Mouse (Mus musculus): ENCODE data around the gene Hoxc10.

Hoxc10 gene

GRCm38 (mm10) chr15:102969296-102969695 is 2.7 kb downstream of the Hoxc10 start:
- no peak for DNase-seq

DNA sequence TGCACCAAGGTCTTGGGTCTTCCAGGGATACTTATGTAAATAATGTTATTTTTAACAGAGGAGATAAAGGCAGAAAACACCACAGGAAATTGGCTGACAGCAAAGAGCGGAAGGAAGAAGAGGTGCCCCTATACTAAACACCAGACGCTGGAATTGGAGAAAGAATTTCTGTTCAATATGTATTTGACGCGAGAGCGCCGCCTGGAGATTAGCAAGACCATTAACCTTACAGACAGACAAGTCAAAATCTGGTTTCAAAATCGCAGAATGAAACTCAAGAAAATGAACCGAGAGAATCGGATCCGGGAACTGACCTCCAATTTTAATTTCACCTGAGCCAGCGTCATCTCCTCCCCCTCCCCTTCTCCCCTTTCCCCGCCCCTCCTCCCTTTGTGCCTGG is 4.1 kb downstream of the Hoxc10 start:
- no peak for DNase-seq

DNA sequence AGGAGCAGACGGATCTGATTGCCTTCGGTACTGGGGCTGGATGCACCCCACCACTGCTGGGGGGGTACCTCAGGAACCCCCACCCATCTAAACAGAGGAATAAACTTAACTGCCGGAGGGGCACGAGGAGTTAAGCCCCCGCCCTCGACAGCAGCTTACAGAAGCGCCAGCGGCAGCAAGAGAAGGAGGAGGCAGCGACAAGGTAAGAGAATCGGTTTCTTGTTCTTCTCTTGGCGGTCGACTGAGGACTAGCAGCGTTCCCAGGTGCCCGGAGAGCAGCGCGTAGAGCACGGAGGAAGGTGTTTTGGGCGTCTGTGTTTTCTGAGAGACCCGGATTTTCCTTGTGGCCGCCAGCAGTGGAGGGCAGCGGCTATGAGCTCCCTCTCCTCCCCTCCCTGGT is 5.7 kb downstream of the Hoxc10 start:
- DNase-seq = no peak

DNA sequence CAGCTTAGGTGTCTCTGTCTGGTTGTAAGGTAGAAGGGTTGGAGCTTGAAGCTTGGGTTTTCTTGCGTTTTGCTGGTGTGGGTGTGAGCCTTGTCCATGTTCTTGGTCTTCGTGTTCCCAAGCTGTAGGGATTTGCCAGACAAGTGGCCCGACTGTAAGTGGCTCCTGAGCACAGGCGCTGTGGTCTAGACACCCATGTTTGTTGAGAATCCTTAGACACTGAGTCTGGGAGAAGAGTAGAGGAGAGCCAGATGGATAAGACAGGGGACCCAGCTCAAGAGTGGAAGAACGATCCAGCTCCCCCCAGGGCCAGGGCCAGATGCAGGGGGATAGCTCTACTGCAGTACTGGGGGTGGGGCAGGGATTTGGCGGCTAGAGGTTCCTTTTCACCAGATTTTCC is 6.2 kb downstream of the Hoxc10 start:
- DNase-seq = no peak

DNA sequence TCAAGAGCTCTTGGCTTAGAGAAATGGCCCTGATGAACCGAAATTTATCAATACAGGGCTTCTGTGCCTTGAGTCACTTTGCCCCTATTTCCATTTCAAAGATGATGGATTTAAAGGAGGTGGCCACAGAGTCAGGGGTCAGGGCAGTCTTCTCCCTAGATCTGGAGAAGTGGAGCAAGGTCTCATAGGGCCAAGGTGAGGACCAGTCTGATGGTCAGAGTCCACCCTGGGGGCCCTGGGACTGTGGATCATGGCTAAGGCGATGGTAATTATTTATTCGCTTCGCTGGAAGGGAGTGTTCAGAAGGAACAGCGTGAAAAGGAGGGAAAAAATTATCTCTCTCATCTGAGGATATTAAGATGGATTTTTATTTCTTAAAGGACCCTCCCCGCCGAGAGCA is 8.4 kb downstream of the Hoxc10 start:
- no peak for DNase-seq

DNA sequence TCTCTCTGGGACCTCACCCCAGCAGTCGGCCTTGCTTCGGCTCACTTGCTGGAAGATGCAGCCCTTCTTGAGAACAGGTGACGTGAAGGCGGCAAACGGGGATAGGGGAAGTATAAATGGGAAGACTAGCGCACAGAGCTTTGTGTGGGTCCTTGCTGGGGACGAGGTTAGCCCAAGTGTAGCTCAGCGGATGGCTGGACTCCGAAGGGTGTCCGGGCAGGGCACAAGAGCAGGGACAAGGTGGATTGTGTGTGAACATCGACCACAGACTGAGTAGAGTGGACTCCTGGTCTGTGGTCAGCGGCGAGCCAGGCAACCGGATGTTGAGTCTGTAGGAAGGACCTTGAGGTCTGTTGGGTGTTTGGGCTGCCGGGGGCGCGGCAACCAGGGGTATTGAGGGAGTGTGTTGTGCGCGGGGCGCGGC is 9.1 kb downstream of the Hoxc10 start:
- DNase-seq = no peak

GRCm38 (mm10) chr15:102976171-102976570 is 9.6 kb downstream of the Hoxc10 start, which contains the start of gene Hoxc9:
Gene Hoxc9, plus strand, starts transcription at chr15:102976439.
- no peak for DNase-seq

- no peak for DNase-seq
These were observed 10.2 kb downstream of the Hoxc10 start for GRCm38 (mm10) chr15:102976631-102977422.

- no peak for DNase-seq
These were observed 10.9 kb downstream of the Hoxc10 start for GRCm38 (mm10) chr15:102977423-102977974.

DNA sequence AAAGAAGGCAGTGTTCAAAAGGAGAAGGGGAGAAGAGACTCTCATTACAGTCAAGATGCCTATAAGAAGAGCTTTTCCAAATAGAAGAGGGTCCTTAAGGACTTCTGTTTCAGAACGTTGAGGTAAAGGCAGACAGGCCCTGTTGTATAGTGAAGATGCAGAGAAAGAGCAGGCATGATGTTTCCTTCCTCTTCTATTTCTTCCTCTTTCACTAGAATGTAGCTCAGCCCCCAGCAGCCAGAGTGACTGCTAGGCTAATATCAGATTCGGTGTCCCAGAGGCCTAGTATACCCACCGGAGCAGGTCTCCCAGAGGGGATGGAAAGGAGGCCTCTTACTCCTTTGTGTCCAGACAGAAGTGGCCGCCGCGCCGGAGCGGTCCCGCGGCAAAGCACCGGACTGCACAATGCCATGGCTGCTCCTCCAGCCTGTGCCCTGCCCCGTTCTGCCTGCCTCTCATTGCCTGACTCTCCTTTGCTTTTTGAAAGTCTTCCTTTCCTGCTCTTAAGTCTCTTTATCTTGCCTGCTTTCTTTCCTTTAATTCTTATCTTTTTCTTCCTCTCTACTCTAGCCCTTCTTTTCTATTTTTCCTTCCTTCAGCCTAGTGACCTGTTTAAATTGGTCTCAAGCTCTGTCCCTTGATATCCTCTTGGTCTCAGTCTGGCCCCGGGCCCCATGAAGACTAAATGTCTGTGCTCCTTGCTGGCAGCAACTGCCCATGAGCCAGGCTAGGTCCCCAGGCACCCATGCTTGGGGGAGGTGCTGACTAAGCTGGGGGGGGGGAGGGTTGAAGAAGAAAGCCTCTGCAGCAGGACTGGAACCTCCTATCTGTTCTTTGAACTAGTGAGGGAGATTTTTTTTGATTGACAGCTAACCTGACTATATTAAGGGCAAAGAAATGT is 12.3 kb downstream of the Hoxc10 start:
- no peak for DNase-seq

DNA sequence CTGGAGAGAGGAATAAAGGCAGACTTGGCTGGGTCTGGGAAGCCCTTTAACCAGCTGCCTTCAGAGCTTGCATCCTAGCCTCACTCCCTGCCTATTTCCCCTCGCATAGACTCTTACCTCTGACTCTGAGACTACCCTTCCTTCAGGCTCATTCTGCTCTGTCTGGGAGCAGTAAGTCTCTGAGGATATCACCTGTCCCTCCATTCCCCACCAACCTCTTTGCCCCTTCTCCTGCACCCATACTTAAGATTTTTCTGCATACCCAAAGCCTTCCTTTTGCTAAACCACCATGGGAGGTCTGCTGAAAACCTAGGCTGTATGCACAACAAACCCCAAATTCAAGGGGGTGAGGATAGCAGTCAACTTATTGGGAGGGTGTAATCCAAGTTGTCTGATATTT is 13.3 kb downstream of the Hoxc10 start:
- DNase-seq = no peak

- no peak for DNase-seq
These were observed 13.8 kb downstream of the Hoxc10 start for GRCm38 (mm10) chr15:102980352-102980751.

GRCm38 (mm10) chr15:102980912-102981311 is 14.3 kb downstream of the Hoxc10 start:
- no peak for DNase-seq

DNA sequence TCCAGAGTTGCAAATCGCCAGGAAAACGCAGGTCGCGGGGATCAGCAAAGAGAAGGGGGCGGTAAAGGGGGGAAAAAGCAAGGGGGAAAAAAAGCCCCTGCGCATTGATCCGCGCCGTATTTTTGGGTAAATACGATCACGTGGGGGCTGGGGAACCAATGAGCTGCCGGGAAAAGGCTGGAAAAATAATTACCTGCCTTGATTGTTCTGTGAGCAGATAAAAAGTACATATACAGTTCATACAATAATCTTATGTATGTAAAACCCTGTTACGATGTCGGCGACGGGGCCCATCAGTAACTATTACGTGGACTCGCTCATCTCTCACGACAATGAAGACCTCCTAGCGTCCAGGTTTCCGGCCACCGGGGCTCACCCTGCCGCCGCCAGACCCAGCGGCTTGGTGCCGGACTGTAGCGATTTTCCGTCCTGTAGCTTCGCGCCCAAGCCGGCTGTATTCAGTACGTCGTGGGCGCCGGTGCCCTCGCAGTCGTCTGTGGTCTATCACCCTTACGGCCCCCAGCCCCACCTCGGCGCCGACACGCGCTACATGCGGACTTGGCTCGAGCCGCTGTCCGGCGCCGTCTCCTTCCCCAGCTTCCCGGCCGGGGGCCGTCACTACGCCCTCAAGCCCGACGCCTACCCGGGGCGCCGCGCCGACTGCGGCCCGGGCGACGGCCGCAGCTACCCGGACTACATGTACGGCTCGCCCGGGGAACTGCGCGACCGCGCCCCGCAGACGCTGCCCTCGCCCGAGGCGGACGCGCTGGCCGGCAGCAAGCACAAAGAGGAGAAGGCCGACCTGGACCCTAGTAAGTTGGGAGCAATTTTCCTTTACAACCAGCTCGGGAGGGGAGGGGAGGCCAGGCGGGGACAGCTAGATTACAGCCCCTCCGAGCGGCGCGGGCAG is 15.0 kb downstream of the Hoxc10 start:
- DNase-seq = no peak

GRCm38 (mm10) chr15:102983716-102984115 is 17.1 kb downstream of the Hoxc10 start:
- no peak for DNase-seq

DNA sequence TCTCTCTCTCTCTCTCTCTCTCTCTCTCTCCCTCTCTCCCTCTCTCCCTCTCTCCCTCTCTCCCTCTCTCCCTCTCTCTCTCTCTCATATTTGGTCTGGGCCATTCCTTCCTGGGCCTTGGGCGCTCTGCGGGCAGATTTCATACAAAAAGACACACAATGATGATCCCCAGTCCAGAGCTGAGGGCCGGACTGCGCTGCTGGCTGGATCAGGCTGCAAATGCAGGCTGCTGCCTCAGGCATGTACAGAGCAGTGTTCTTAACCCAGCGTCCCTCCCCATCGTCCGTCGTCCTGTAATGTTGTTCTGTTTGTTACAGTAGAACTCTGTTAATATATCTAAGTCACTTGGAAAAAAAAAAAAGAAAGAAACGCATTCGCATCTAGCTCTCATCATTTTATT is 17.9 kb downstream of the Hoxc10 start:
- DNase-seq = no peak

GRCm38 (mm10) chr15:102984925-102985324 is 18.3 kb downstream of the Hoxc10 start:
- no peak for DNase-seq

DNA sequence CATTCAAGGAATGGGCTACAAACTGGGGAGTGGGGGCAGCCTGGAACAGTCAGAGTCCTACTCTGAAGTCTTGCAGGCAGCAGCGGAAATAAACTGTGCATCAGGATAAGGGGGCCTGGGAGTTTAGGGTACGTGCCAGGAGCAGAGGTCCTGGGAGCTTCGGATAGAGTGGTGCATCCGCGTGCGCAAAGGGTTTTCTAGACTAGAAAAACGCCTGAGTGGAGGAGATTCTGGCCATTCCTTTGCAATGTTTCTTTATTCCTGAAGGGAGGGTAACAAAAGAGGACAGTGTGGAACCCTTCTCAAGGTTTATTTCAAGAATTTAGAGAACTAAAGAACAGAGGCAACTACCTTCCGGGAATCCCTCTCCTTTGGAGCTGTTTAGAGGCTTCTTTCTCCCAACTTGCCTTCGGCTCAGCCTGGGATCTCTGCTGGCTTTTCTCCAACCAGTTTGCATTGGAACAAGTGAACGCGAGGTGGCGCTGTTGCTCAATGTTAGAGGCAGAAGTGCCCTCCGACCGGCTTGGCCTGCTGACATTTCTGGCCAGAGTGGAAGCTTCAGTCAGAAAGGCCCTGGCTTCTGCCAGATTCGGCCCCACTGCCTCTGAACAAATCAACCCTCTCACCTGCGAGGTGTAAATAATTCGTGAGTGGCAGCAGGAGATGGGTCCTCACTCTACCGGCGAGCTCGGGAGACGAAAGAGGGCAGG is 20.7 kb downstream of the Hoxc10 start:
- peak; percentile 95 for DNase-seq

DNA sequence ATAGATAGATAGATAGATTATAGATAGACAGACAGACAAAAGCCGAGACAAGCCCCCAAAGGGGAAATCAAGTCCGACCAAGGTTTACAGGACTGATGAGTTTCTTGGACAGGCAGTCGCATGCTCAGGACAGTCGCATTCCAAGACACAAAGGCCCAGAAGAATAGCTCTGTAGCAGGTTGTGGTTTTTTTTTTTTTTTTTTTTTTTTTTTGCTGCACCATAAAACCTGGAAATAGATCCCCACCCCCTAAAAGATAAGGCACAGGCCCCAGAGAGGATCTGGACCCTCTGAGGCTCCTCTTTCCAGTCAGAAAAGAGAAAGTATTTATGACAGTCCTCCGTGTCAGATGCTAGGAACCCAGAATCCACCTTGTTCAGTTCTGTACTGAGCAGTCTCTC is 21.5 kb downstream of the Hoxc10 start:
- no peak for DNase-seq

DNA sequence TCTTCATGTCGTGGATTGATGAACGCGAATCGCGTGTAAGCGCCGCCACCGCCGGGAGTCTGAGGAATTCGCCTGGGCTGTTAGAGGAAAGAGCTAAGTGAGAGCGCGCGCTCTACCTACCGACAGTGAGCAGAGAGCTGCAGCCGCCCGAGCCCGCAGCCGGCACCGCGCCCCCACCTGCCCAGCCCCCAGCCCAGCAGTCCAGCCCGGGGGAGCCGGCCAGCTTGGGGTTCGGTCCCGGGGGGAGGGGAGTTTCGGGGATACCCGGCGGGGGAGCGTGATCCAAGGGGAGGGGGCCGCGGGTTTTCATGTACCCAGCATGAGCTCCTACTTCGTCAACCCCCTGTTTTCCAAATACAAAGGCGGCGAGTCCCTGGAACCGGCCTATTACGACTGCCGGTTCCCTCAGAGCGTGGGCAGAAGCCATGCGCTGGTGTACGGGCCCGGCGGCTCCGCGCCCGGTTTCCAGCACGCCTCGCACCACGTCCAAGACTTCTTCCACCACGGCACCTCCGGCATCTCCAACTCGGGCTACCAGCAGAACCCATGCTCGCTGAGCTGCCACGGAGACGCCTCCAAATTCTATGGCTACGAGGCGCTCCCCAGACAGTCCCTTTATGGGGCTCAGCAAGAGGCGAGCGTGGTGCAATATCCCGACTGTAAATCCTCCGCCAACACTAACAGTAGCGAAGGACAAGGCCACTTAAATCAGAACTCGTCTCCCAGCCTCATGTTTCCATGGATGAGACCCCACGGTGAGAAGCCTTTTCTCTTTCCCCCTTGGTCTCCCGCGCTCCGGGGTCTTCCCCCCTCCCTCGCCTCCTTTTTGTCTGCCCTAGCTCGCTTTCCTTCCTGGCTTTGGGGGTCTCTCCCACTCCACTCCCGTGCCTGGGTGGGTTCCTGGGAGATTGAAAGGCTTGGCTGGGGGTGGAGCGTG is 24.1 kb downstream of the Hoxc10 start, which contains the start of gene Hoxc8:
TSS of gene Hoxc8 (plus strand) at position 147 of the 937 bp plus-strand sequence.
- DNase-seq = no peak

DNA sequence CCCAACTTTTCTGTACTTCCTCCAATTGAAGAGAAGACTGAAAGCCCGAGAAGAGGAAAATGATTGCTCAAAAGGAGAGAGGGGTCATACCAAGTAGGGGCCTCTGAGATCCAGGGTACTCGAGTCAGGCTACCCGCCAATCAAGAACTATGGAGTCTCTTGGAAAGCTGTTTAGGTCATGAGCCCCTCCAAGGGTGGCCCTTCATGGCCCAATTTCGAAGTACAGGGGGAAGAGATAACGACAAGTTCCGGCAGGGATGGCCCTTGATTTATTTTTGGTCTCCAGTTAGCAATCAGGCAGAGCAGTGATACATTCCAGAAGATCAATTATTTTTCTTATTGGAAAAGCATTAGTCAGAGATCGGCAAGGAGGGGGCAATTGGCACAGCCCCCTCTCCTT is 25.2 kb downstream of the Hoxc10 start:
- no peak for DNase-seq
